Mouse (Mus musculus) erythroblast, adult 5-6 weeks (primary cell): ENCODE data around the gene Tlnrd1. TPM values are rescaled to one million over a fixed set of nuclear protein-coding genes. Genes with fewer than 3 reads are reported as not detected.

Source experiments
- ATAC-seq: replicated peaks from 2 replicates; pipeline ENCODE4 v1.8.0; 2016; ENCODE audit warnings: moderate number of reproducible peaks, mild to moderate bottlenecking, moderate TSS enrichment, inconsistent platforms; ENCODE audit not compliant: poor library complexity, low FRiP score, severe bottlenecking
- total RNA-seq, 2 experiments: library from RNA; stranded (forward) in 1 of 2; stranded (reverse) in 1 of 2; fragments of 150-400 nt in 1 of 2; fragments of 200-764, 138-1000 nt in 1 of 2; gene quantifications; 2 replicates each; pipeline versions ENCODE4 v1.2.3 to v1.2.4; 2015 to 2017; ENCODE audit warnings: low replicate concordance in 2 of 2

Gene Tlnrd1
- total RNA-seq, 2 experiments from 2014 or later, result 6.7 to 8.3 TPM

DNA sequence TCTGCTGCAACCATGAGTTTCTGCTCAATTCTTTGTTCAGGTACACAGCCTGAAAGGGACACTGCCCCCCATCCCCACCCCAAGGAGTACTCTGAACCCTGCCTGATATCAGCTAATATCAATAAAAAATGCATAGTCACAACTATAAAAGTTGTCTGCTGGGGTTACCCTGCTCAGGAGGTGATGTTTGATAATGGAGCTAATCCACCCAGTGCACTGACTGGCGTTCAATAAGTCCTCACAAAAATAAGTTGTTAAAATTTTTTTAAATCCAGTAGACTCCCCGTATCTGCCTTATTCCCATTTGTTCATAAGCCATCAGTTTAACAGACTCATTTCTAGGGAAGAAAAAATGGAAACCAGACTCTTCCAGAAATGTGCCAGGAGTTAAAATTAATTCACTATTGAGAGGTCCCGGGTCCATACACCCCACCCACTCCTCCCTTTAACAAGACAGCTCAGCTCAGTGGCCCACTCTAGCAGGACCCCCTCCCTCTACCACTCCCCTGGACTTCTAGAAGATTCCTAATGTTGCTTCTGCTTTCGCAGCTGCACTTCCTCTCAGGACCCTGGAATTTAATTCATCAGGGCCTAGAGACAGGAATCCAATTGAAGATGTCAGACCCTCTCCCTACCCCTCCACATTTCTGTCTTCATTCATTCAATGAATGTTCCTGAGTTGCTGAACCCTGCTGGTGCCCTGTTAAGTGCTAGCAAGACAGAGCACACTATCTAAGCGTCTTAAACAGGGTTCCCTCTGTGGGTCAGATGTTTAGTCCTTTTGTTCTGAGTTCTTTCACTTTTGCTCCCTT is 32.3 kb downstream of the Tlnrd1 start:
- ATAC-seq, result no peak

GRCm38 (mm10) chr7:83847187-83848075 is 36.7 kb downstream of the Tlnrd1 start:
- no peak for ATAC-seq

GRCm38 (mm10) chr7:83844807-83845206 is 39.3 kb downstream of the Tlnrd1 start:
- no peak for ATAC-seq

DNA sequence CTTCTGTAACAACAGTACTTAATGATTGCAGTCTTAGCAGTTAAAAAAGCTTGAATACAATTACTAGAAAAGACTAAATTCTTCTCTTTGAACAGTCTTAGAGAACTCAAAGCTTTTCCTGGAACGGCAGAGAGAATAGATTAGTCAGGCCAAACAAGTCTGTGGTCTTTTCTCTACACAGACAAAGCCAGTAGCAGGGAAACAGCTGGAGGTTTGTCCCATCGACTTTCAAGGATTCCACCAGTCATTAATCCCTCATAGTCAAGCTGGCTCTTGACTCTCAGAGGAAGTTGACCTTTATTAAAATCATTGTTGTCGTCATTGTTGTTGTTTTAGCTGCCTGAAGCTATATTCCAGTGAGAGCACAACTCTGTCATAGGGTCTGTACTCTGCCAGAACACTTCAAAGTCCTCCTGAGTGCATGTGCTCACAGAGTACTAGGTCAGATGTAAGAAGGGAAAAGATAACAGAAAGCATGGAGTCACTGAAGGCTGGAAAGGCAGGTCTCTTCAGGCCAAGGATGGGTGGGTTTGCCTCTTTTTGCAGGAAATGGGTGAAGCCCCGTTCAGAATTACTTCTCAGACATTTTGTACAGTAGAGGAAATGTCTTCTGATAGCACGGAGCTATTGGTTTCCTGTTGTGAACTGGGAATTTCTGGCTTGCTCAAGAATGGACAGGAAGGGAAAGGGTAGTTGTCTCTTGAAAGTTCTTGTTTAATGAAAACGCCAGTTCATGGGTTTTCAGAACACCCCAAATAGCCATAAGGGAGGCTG is 41.4 kb downstream of the Tlnrd1 start:
- ATAC-seq, result no peak

GRCm38 (mm10) chr7:83840076-83840475 is 44.0 kb downstream of the Tlnrd1 start:
- ATAC-seq, result no peak

GRCm38 (mm10) chr7:83838525-83839224 is 45.4 kb downstream of the Tlnrd1 start:
- no peak for ATAC-seq

Other genes with a start within 250 kb of the Tlnrd1 start
- gene Il16, start 138.6 kb downstream of the Tlnrd1 start, total RNA-seq (2015; ENCODE audit: low replicate concordance), result 11.1 and 14.0 TPM in 2 replicates
- 24.1 and 27.3 TPM in 2 replicates for gene Il16, start 138.6 kb downstream of the Tlnrd1 start, total RNA-seq (2017; ENCODE audit: low replicate concordance)
- gene Cfap161, start 89.4 kb downstream of the Tlnrd1 start, total RNA-seq (2015; ENCODE audit: low replicate concordance), result not detected in 2 replicates
- gene Cfap161, start 89.4 kb downstream of the Tlnrd1 start, total RNA-seq (2017; ENCODE audit: low replicate concordance), result not detected in 2 replicates
- gene Mesd, start 161 bp upstream of the Tlnrd1 start, total RNA-seq (2015; ENCODE audit: low replicate concordance), result 22.2 and 27.1 TPM in 2 replicates
- 28.9 and 35.9 TPM in 2 replicates for gene Mesd, start 161 bp upstream of the Tlnrd1 start, total RNA-seq (2017; ENCODE audit: low replicate concordance)
- gene Cemip, start 202.2 kb upstream of the Tlnrd1 start, total RNA-seq (2015; ENCODE audit: low replicate concordance), result 0.42 TPM in 1 of 2 replicates, not detected in the other
- gene Cemip, start 202.2 kb upstream of the Tlnrd1 start, total RNA-seq (2017; ENCODE audit: low replicate concordance), result not detected in 2 replicates